Mouse (Mus musculus) ZHBTc4 (cell line): ENCODE results near the gene Chrnb2.

Source experiments
- DNase-seq: peaks from one replicate; pipeline ENCODE4 v3.0.0-alpha.2; 2011; ENCODE audit warnings: low read depth, low spot score

The Chrnb2 gene

DNA sequence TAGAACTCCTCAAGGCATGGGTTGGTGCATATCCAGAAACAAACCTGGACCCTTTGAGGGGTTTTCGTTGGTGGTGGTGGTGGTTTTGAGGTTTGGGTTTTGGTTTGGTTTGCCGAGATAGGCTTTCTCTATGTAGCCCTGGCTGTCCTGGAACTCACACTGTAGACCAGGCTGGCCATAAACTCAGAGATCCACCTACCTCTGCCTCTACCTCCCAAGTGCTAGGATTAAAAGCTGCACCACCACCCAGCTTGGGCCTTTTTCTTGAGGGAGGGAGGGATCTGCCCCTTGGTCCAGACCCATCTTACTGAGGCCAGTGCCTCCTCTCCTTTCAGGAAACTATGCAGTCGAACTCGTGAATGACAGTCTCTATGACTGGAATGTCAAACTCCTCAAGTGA lies 15.7 kb upstream of the Chrnb2 start:
- DNase-seq = no peak

DNA sequence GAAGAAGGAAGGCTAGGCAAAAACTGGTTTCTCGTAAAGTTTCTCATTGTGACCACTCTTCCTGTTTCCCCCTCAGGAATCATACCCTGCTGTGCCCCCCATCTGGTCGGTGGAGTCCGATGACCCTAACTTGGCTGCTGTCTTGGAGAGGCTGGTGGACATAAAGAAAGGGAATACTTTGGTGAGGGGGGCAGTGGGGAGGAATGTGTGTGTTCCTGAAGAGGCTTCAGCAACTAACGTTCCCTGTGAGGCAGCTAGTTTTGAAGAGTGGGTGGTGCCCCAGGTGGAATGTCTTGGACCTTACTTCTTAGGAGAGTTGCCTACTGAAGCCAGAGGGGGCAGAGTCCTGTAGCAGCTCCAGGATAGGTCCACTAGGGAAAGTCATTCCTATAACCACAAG lies 11.6 kb upstream of the Chrnb2 start:
- no peak for DNase-seq

DNA sequence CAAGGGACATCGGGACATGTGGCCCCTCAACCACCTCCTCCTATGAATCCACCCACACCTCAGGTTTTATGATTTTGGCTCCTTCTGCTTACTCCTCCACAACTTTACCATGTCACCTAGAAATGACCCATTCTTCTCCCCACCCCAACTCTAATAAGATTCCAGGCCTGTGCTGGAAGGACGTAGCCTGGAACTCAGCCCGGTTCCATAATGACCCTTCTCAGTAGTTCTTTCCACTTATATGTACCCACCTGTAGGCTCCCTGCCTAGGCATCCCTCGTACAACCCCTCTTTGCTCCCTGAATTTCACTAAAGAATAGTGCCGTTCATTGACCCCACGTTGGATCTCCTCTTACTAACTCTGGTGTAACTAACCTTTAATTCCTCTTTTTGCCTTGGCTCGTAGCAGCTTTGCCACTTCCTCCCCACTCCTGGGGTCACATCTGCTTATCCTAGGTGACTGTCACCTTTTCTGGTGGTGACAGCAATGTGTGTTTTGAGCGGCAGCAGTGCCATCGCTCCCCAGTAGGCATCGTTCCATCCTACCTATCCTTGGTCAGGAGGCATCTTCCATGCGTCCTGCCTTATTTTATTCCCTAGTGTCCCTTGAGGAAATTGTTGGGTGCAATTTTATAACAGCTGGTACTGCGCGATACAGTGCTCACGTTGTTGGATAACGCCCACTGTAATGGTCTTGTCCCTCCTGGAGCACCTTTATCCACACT lies 10.0 kb upstream of the Chrnb2 start:
- DNase-seq = no peak

DNA sequence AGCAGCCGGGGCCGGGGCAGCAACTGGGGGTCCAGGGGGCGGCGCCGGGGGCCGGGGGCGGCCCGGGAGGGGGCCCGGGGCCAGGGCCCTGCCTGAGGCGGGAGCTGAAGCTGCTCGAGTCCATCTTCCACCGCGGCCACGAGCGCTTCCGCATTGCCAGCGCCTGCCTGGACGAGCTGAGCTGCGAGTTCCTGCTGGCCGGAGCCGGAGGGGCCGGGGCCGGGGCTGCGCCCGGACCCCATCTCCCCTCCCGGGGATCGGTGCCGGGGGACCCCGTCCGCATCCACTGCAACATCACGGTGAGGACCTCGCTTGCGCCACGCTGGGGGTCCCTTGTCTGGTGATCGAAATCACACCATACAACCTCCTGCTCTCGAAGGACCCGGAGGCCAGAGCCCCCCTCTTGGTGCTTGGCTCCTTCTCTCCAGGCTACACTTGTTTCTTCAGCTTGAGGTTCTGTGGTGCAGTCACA lies 9.3 kb upstream of the Chrnb2 start:
- no peak for DNase-seq

DNA sequence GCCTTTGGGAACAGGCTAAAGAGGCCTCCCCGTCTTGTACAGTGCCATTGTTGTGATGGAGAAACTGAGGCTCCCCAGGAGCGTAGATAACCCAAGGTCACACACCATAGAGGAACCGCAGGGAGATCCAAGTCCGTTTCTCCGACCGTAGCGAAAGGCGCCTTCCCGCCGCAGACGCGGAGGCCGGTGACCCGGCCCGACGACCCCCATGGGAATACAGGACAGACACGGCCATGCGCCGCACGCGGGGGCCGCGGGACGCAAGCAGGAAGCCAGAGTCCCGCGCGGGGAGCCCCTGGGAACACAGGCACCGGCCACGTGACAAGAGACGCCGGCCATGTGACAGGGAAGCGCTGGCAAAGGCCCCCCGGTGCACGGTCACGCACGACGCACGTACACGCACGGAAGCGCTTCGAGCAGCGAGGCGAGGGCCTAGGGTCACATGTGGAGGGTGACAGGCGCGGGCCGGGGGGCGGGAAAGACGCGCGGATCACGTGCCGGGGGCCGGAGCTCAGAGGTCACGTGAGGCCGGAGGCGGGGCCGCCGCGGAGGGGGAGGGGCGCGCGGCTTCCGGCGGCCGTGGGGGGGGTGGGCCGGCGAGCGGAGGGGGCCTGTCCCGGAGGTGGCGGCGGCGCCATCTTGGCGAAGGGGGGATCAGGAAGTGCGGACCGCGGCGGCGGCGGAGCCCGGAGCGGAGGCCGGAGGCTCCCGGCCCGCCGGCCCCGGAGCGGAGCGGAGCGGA lies 8.7 kb upstream of the Chrnb2 start, which contains the start of gene Ube2q1:
Gene Ube2q1 (plus strand): TSS at position 649 of the 742 bp plus-strand sequence.
- DNase-seq = peak; percentile 95

DNA sequence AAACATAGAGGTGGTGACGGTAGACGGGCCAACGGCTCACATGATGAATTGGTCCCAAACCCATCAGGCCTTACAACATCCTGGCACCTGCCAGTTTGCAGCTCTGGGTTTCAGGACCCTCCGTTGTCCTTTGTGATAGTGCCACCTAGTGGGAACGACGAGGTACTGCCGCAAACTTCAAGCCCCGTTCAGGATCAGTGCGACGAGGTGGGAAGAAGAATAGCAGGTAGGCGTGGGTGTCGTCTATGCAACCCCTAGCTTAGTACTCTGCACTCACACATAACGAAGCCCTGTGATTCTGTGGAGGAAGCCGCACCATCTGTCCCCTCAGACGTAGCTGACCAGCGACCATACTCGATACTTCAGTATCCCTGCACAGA lies 8.1 kb upstream of the Chrnb2 start:
- DNase-seq = peak; percentile 96

DNA sequence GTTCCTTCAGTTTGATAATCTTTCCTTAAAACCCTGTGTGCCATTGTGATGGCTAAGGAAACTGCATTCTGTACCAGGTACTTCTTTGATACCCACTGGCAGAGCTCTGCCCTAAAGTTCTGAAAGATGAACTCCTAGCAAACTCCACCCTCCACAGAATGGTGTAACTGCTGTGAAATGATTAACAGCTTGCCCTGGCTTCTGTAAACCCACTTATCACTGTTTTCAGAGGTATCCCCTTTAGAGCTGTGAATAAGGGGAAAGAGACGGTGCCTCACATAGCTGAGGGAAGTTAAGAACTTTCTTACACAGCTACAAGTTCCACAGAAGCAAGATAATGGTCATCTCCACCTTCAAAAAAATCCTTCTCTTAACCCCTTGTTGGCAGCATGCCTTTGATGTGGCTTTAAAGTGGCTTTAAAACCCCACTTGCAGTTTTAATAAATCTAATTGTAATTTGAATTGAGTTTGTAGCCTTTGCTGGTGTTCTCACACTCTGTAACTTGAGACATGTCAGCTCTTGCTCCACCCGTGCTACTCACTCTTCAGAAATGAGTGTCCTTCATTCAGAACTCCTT lies 6.1 kb upstream of the Chrnb2 start:
- DNase-seq = no peak

DNA sequence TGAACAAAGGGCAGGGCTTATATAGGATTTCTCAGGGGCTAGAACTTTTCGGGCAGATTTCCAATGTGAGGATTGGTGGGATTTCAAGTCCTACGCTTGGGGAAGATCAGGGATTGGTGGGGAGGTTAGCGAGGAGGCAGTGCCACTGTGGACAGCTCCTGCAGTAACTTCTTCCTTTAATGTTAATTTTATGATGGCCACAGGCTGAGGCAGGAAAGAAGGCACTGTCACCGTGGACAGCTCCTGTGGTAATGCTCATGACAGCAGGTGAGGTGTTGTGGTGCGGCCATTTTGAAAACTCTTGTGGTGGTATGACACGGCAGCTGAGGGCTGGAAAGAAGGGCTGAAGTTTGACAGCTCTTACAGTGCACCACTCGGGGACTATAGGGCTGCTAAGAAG lies 5.2 kb upstream of the Chrnb2 start:
- peak; percentile 60 for DNase-seq

DNA sequence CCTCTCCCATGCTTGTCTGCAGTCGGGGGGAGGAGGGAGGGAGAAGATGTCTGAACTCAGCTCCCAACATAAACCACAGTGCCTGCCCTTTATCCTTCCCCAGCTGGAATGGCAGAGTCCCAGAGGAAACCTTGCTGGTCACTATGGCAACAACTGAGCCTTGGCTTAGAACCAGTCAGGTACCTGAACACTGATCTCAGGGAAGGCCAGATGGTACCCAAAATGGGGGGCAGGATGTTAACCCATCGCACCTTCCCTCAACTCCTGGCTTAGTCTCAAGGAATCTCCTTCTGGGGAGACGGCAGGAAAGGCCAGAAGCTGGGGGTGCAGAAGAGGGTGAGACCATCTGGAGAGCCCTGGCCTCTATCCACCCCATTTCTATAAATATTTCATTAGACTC lies 4.6 kb downstream of the Chrnb2 start:
- no peak for DNase-seq

DNA sequence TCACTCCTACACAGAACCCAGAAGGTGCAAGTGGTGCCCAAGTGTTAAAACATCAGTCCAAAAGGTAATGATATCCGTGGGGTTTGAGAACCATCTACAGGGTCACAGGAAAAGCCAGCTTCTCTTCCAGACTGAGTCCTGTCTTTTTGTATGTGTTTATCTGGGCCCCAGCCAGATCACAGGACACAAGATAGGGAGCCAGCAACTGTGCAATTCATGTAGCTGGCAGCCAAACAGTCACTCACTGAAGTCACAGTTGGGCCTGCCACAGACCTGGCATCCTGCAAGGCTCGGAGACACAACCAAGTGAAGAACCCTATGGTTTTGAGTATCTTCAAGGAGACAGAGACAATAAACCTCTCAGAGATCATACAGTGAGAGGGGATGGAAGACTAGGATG lies 6.6 kb downstream of the Chrnb2 start:
- DNase-seq = no peak

DNA sequence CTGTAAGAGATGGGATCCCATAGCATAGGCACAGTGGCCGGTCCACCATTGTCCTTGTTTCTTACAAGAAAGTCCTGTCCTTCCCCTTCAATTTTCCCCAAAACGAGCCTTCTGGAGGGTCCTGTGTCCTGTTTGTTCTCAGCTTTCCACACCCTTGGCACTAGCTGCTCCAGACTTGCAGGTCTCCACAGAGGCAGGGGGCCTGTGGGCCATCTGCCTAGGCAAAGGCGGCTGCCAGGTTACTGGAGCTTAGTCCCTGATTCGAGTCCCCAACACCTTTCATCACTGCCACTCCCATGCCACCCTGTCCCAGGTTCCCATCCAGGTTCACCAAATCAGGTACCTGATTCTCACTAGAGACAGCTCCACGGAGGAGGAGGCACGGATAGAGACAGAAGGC lies 9.1 kb downstream of the Chrnb2 start:
- DNase-seq = no peak

DNA sequence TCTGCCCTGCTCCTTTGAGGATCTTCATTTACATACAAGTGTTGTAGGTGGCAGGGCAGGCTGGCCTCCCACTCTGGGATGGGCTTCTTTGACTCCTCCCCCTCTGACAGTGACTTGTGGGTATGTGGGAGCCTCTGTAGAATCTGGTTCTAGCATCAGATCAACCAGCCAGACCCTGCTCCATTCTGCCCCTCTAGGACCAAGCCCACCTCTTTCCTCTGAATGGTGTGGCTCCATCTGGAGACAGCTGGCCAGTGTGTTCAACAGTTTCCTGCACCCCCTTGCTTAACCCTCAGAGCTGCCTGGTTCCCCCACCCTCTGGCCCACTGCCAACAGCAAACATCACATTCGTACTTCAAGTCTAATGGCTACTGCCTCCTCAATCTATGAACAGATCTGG lies 12.1 kb downstream of the Chrnb2 start:
- peak; percentile 58 for DNase-seq

DNA sequence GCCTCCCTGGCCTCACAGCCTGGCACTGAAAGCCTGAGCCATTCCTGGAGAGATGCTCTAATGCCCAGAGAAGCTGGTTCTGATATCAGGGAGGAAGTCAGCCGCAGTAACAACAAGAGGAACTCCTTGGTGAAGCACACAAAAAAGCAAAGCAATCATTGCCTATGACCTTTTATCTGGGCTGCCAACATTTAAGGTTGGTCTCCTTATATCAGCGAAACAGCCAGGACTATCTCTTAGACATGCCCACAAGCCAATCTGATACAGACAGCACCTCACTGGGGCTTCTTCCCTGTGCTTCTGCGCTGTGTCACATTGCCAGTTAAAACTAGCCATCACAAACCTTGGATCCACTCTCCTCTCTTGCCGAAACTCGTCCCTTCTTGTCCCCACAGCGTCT lies 25.9 kb downstream of the Chrnb2 start:
- no peak for DNase-seq

DNA sequence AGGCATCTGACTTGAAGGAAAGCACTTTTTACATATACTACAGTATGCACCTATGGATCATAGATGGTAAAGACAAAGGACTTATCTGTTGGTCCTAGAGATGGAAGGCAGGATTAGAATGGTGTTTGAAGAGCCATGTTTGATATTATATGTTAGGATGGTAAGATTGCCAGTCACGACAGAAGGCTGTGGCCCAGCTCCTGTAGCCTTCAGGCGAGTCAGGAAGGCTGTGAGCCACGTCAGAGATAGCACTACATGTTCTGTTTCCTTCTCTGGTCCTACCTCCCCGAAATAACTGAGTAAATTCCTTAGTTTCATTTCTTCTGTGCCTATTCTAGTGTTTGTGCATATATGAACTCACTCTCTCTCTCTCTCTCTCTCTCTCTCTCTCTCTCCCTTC lies 32.3 kb downstream of the Chrnb2 start:
- no peak for DNase-seq

DNA sequence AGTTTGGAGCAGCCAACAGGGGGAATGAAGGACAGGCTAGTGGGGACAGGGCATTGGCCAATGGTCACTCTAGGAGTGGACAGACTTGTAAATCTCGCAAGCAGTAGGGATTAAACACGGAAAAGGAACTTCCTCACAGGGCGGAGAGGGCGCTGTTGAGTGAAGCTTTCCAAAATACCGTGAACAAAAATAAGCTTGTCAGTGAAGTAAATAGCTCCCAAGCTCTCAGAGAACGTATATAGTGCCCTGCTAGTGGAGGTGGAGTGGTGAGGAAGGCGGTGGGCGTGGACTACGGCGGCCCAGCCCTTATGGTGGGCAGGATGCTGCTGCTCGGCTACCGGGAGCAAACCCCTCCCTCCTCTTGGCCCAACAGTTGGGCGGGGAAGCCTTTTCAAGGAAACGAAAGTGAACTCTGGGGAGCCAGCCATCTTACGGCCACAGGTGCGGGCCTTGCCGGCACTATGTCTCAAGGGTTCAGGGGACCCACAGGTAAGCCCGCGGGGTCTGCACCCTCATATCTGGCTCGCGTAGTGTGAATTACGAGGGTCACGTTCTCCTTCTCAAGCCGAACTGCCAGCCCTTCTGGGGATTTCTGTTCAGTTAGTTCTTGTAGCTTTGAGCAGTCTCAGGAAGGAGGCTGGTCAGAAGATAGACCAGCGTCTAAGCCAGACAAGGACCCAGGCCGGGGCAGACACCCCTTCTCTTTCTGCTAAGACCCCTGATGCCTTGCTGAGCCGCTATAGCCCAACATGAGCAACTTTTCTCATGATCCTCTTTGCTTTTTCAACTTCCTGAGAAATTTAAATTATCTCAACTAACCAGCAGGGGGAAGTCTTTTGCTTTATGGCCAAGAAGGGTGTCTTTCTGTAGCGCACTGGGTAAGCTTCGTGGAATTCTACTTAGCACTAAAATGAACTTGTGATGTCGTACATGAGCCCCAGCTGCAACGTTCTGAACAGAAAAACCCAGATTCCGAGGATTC lies 33.8 kb downstream of the Chrnb2 start:
- peak; percentile 95 for DNase-seq

DNA sequence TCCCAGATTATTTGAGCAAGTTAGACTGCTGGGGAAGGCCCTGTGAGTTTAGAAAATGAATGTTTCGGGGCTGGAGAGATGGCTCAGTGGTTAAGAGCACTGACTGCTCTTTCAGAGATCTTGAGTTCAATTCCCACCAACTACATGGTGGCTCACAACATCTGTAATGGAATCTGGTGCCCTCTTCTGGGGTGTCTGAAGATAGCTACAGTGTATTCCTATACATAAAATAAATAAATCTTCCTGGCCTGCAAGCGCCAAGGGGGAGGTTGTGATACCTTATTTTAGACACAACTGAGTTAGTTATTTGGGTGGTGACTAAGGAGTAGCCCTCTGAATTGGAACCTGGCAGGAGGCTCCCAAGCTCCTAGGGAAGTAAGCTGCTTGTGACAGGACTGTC lies 35.6 kb downstream of the Chrnb2 start:
- no peak for DNase-seq

DNA sequence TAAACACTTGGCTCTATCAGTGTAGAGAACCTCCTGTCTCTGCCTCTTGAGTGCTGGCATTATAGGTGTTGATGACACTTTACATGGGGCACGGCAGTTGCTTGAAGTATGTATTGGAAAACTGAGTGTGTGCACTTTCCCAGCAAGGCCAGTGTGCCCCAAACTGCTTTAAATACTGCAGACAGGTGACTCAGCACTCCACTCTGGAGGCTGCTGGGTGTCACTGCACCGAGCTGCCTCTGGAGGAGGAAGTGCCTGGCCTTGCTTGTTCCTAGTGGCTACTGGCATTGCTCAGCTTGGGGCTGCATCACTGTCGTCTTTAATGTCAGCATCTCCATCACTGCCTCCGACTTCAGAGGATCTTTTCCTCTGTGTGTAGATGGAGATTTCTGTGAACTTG lies 37.4 kb downstream of the Chrnb2 start:
- DNase-seq = peak; percentile 76

DNA sequence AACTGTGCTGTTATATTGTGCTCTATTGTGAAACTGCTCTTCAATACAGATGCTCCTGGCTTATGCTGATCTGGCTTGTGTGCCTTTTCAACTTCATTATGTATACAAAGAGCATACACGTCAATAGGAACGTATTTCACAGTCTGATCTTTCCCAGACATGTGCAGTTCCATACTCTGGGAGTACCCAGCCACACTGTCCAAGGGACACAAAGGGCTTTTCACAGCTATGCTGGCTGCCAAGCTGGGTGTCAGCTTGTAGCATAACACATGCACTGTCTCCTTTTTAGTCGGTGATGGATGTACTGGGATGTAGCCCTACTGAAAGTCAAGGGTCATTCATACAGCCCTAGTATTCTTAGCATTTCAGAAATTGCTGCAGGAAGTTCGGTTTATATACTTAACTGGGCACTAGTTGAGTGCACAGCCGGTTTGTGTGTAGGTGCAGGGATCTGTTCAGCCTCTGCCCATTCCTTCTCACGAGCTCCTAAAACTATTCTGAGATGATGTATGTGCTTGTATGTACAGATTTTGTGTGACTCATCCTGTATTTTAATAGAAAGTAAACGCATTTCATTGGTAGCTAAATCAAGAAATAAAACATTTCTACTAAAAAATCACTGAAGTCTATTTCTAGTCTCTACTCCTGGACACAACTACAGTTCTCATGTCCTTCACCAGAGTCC lies 40.9 kb downstream of the Chrnb2 start:
- DNase-seq = no peak

DNA sequence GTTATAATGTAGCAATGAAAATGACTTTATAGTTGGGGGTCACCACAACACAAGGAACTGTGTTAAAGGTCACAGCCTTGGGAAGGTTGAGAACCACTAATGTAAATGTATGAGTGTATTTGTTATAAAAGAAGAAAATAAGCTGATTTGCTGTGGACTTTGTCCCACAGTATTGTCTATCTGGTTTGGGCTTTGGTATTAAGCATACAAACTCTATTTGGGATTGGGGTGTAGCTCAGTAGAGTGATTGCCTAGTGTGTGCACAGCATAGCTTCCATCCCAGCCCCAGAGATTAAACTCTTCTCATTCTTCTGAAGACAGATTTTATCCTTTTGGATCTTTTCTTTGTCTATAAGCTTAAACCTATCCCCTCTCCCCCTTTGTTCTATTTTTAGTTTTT lies 42.4 kb downstream of the Chrnb2 start:
- DNase-seq = no peak

DNA sequence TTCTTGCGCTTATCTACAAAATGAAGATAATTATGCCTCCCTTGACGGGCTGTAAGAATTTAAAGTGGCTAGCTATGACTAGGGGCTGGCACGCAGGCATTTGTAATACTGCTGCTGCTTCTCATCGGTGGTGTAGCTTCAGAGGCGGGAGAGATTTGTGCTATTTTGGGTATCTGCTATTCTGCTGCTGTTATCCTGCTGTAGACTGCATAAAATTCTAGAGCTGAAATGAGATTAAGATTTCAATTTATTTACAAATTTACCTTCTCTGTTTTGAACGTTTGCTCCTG lies 48.5 kb downstream of the Chrnb2 start:
- DNase-seq = no peak

DNA sequence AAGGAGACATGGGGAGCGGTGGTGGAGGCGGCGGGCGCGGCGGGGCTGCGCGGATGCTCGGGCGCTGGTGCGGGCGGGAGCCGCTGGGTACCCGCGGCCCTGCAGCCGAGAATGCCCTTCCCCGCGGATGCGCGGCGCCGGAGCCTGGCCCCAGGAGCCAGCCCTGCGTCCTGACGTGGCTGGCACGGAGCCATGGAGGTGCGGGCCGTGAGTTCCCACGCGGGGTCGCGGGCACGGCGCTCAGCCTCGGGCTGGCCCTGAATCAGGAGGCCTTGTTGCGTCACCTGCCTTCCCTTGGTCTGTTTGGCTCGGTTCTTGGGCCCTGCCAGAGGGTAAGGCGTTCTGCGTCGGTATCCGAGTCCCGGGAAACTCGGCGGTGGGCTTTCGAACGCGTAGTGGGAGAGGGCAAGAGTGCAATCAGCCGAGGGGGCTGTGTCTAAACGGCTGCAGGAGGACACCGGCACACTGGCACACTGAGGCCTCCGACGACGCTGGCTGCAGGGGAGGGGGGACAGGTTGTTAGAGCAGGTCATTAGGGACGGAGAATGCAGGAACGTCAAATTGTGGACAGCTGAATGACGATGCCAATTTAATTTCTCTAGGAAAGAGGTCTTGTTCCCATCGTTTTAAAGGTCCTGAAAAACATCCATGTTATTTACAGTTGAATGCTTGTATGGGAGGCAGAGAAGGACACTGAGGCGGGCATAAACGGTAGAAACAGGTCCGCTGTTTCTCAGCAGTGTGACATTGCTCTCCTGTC lies 49.0 kb downstream of the Chrnb2 start:
- no peak for DNase-seq
